Mouse (Mus musculus) forebrain, embryonic 12.5 days (tissue): Measurements from ENCODE around the gene Amn1. TPM values are rescaled to one million over a fixed set of nuclear protein-coding genes. Genes with fewer than 3 reads are reported as not detected.
A peak's percentile ranks its signal among the peaks of the same experiment; 100 is the strongest.
"Not testable (repeated sequence)": the region's sequence is repeated elsewhere in the genome, so short reads cannot be mapped to it uniquely, and the experiment has no call there.

ENCODE experiments used
- ATAC-seq: fragments of 200-750 bp; cut with Nextera tagmentation; 2 replicates; pipeline ENCODE4 v1.8.0; 2017; ENCODE audit warnings: moderate TSS enrichment; ENCODE audit not compliant: low FRiP score
- H3K27ac ChIP-seq: fragments of 300-500 bp; sonication (generic); 2 replicates; pipeline ENCODE4 v1.5.1; 2016; ENCODE audit warnings: mild to moderate bottlenecking
- H3K27me3 ChIP-seq: fragments of 300-500 bp; sonication (generic); 2 replicates; pipeline ENCODE4 v1.6.1; 2016; ENCODE audit warnings: mild to moderate bottlenecking
- H3K36me3 ChIP-seq: fragments of 300-500 bp; sonication (generic); replicated peaks from 2 replicates; pipeline ENCODE4 v1.6.1; 2016; ENCODE audit warnings: mild to moderate bottlenecking
- H3K4me1 ChIP-seq: fragments of 300-500 bp; sonication (generic); 2 replicates; pipeline ENCODE4 v1.6.1; 2016
- H3K4me2 ChIP-seq: fragments of 300-500 bp; sonication (generic); 2 replicates; pipeline ENCODE4 v1.6.1; 2016; ENCODE audit warnings: mild to moderate bottlenecking, moderate library complexity
- H3K4me3 ChIP-seq: fragments of 300-500 bp; sonication (generic); replicated peaks from 2 replicates; pipeline ENCODE4 v1.5.1; 2016; ENCODE audit warnings: mild to moderate bottlenecking
- H3K9ac ChIP-seq: fragments of 300-500 bp; sonication (generic); 2 replicates; pipeline ENCODE4 v1.6.1; 2016; ENCODE audit warnings: mild to moderate bottlenecking
- H3K9me3 ChIP-seq: fragments of 300-500 bp; sonication (generic); 2 replicates; pipeline ENCODE4 v1.6.1; 2016
- WGBS: fragments of 180-500 bp; shearing (Covaris S2); methylation state at CpG from one replicate; pipeline ENCODE4 v1.1.7; 2016; 5-methylcytosine and 5-hydroxymethylcytosine counted together
- polyA plus RNA-seq: library from polyadenylated mRNA; unstranded; fragments of >200 nt; fragmentation: Nextera tagmentation; extraction: Ambion mirVana; gene quantifications from 2 replicates; pipeline ENCODE4 v1.2.1, GENCODE M21; 2016

Amn1 gene
- polyA plus RNA-seq: 74.9 and 76.1 TPM in 2 replicates

GRCm38 (mm10) chr6:149188041-149188924 lies at the start of gene Amn1:
Amn1 (minus strand) TSS chr6:149188712.
- Histone ChIP-seq H3K4me1 (peaks cover 24% of the 10 kb centered on the region), H3K27me3 (no peaks in the 10 kb centered on the region), H3K9ac (peak within 1 kb of the TSS; percentile 84), H3K4me3 (peak within 1 kb of the TSS; percentile 63), H3K36me3 (peaks cover 3% of the 10 kb centered on the region; the same call in 1 of the 2 replicates), H3K27ac (peak within 1 kb of the TSS; percentile 89), H3K4me2 (peak within 1 kb of the TSS; percentile 61), H3K9me3 (no peaks in the 10 kb centered on the region)
- under 1% methylated on average over 34 of the region's 34 CpGs for WGBS
- ATAC-seq: peak; percentile 99

- no peaks in the 10 kb centered on the region for H3K9me3 ChIP-seq
- H3K27me3 ChIP-seq: no peaks in the 10 kb centered on the region
- no peak overlapping the region for H3K27ac ChIP-seq
- no peak overlapping the region for H3K4me3 ChIP-seq
- H3K9ac ChIP-seq: no peak overlapping the region
- no peak for ATAC-seq
- H3K4me2 ChIP-seq: no peak overlapping the region
- no peaks in the 10 kb centered on the region for H3K4me1 ChIP-seq
- 87% methylated on average over 2 of the region's 2 CpGs for WGBS
- H3K36me3 ChIP-seq: no peaks in the 10 kb centered on the region
Measured at GRCm38 (mm10) chr6:149236807-149237206, 48.3 kb upstream of the Amn1 start.

- no peak overlapping the region for H3K9ac ChIP-seq
- 88% methylated on average over 3 of the region's 3 CpGs for WGBS
Measured at GRCm38 (mm10) chr6:149233918-149234317, 45.4 kb upstream of the Amn1 start.

GRCm38 (mm10) chr6:149224751-149225150 lies 36.2 kb upstream of the Amn1 start:
- no peaks in the 10 kb centered on the region for H3K9me3 ChIP-seq
- H3K4me1 ChIP-seq: no peaks in the 10 kb centered on the region
- H3K4me2 ChIP-seq: no peak overlapping the region
- no peak overlapping the region for H3K27ac ChIP-seq
- H3K36me3 ChIP-seq: no peaks in the 10 kb centered on the region
- H3K9ac ChIP-seq: no peak overlapping the region
- no peak for ATAC-seq
- no peak overlapping the region for H3K4me3 ChIP-seq
- H3K27me3 ChIP-seq: no peaks in the 10 kb centered on the region
- 93% methylated on average over 4 of the region's 4 CpGs for WGBS

More at GRCm38 (mm10) chr6:149233918-149234317, 45.4 kb upstream of the Amn1 start:
- no peak overlapping the region for H3K27ac ChIP-seq
- H3K27me3 ChIP-seq: no peaks in the 10 kb centered on the region
- no peaks in the 10 kb centered on the region for H3K36me3 ChIP-seq
- no peak overlapping the region for H3K4me3 ChIP-seq
- no peaks in the 10 kb centered on the region for H3K9me3 ChIP-seq
- no peak for ATAC-seq
- no peaks in the 10 kb centered on the region for H3K4me1 ChIP-seq
- H3K4me2 ChIP-seq: no peak overlapping the region

GRCm38 (mm10) chr6:149221296-149221695 lies 32.8 kb upstream of the Amn1 start:
- Histone ChIP-seq H3K27ac (no peak overlapping the region), H3K4me2 (no peak overlapping the region), H3K36me3 (no peaks in the 10 kb centered on the region), H3K4me3 (no peak overlapping the region), H3K4me1 (no peaks in the 10 kb centered on the region), H3K9me3 (no peaks in the 10 kb centered on the region), H3K27me3 (no peaks in the 10 kb centered on the region), H3K9ac (no peak overlapping the region)
- ATAC-seq: no peak

- Histone ChIP-seq H3K27me3 (no peaks in the 10 kb centered on the region), H3K4me3 (no peak overlapping the region), H3K27ac (no peak overlapping the region), H3K9ac (no peak overlapping the region), H3K9me3 (no peaks in the 10 kb centered on the region), H3K4me2 (no peak overlapping the region), H3K4me1 (no peaks in the 10 kb centered on the region), H3K36me3 (no peaks in the 10 kb centered on the region)
- ATAC-seq: no peak
Measured at GRCm38 (mm10) chr6:149198572-149198971, 10.1 kb upstream of the Amn1 start.

- Histone ChIP-seq H3K4me3 (no peak overlapping the region), H3K27me3 (no peaks in the 10 kb centered on the region), H3K4me1 (no peaks in the 10 kb centered on the region), H3K9ac (no peak overlapping the region), H3K4me2 (no peak overlapping the region), H3K27ac (no peak overlapping the region), H3K9me3 (no peaks in the 10 kb centered on the region), H3K36me3 (no peaks in the 10 kb centered on the region)
- WGBS: 84% methylated on average over 3 of the region's 3 CpGs
- ATAC-seq: no peak
Measured at GRCm38 (mm10) chr6:149197116-149197515, 8.6 kb upstream of the Amn1 start.

- peaks cover 6% of the 10 kb centered on the region; the same call in 1 of the 2 replicates for H3K4me1 ChIP-seq
- no peak overlapping the region for H3K27ac ChIP-seq
- H3K27me3 ChIP-seq: no peaks in the 10 kb centered on the region
- H3K4me2 ChIP-seq: no peak overlapping the region
- no peaks in the 10 kb centered on the region for H3K9me3 ChIP-seq
- WGBS: 62% methylated on average over 5 of the region's 5 CpGs
- no peak overlapping the region for H3K9ac ChIP-seq
- no peak for ATAC-seq
- no peaks in the 10 kb centered on the region for H3K36me3 ChIP-seq
- H3K4me3 ChIP-seq: no peak overlapping the region
Measured at GRCm38 (mm10) chr6:149193276-149193905, 4.9 kb upstream of the Amn1 start.

GRCm38 (mm10) chr6:149191951-149192350 lies 3.4 kb upstream of the Amn1 start:
- ATAC-seq, H3K27ac ChIP-seq, H3K9ac ChIP-seq, H3K4me2 ChIP-seq, H3K27me3 ChIP-seq, H3K36me3 ChIP-seq, H3K4me3 ChIP-seq, H3K9me3 ChIP-seq: not testable (repeated sequence)
- H3K4me1 ChIP-seq: peaks cover 12% of the 10 kb centered on the region
- WGBS: 90% methylated on average over 5 of the region's 5 CpGs

- H3K9me3 ChIP-seq: no peaks in the 10 kb centered on the region
- H3K4me1 ChIP-seq: peaks cover 24% of the 10 kb centered on the region
- no peak for ATAC-seq
- no peak overlapping the region for H3K4me3 ChIP-seq
- 95% methylated on average over 16 of the region's 16 CpGs for WGBS
- H3K36me3 ChIP-seq: no peaks in the 10 kb centered on the region
- H3K9ac ChIP-seq: no peak overlapping the region
- H3K27ac ChIP-seq: no peak overlapping the region
- H3K27me3 ChIP-seq: no peaks in the 10 kb centered on the region
- peak overlapping the region; percentile 61; the same call in 1 of the 2 replicates for H3K4me2 ChIP-seq
Measured at GRCm38 (mm10) chr6:149189340-149189922, 919 bp upstream of the Amn1 start.

- H3K9ac ChIP-seq: peak overlapping the region; percentile 45; the same call in 1 of the 2 replicates
- no peak overlapping the region; the same call in 1 of the 2 replicates for H3K27ac ChIP-seq
- H3K4me2 ChIP-seq: peak overlapping the region; percentile 61
- WGBS: 40% methylated on average over 8 of the region's 8 CpGs
- no peaks in the 10 kb centered on the region; the same call in 1 of the 2 replicates for H3K36me3 ChIP-seq
- peaks cover 24% of the 10 kb centered on the region for H3K4me1 ChIP-seq
- H3K27me3 ChIP-seq: no peaks in the 10 kb centered on the region
- peak overlapping the region; percentile 63 for H3K4me3 ChIP-seq
- H3K9me3 ChIP-seq: no peaks in the 10 kb centered on the region
- peak; percentile 76 for ATAC-seq
Measured at GRCm38 (mm10) chr6:149188925-149189257, 379 bp upstream of the Amn1 start.

GRCm38 (mm10) chr6:149187371-149187770 lies 1.1 kb downstream of the Amn1 start:
- no peak for ATAC-seq
- Histone ChIP-seq H3K9ac (peak overlapping the region; percentile 84), H3K4me3 (peak overlapping the region; percentile 63), H3K4me2 (peak overlapping the region; percentile 61), H3K4me1 (peaks cover 24% of the 10 kb centered on the region), H3K36me3 (peaks cover 10% of the 10 kb centered on the region), H3K27ac (no peak overlapping the region), H3K27me3 (no peaks in the 10 kb centered on the region), H3K9me3 (no peaks in the 10 kb centered on the region)
- WGBS: 69% methylated on average over 1 of the region's 1 CpGs
